Mouse (Mus musculus) urinary bladder, postnatal 14 days (tissue): ENCODE measurements around the gene Galnt18.

Source experiments
- DNase-seq: peaks from one replicate; pipeline ENCODE4 v3.0.0; 2021; ENCODE audit warnings: low spot score

Gene Galnt18

GRCm38 (mm10) chr7:111771251-111771801 is 8.5 kb downstream of the Galnt18 start:
- no peak for DNase-seq

- no peak for DNase-seq
Observed at GRCm38 (mm10) chr7:111770585-111770984, 9.2 kb downstream of the Galnt18 start.

- DNase-seq: no peak
Observed at GRCm38 (mm10) chr7:111766145-111766767, 13.5 kb downstream of the Galnt18 start.

GRCm38 (mm10) chr7:111762754-111763153 is 17.0 kb downstream of the Galnt18 start:
- DNase-seq: no peak

GRCm38 (mm10) chr7:111748571-111749071 is 31.2 kb downstream of the Galnt18 start:
- no peak for DNase-seq

GRCm38 (mm10) chr7:111744770-111745169 is 35.0 kb downstream of the Galnt18 start:
- DNase-seq: no peak

GRCm38 (mm10) chr7:111741595-111741994 is 38.2 kb downstream of the Galnt18 start:
- DNase-seq: no peak

GRCm38 (mm10) chr7:111740091-111740490 is 39.7 kb downstream of the Galnt18 start:
- DNase-seq: no peak

- no peak for DNase-seq
Observed at GRCm38 (mm10) chr7:111739371-111739765, 40.4 kb downstream of the Galnt18 start.

- DNase-seq: no peak
Observed at GRCm38 (mm10) chr7:111738456-111739370, 41.1 kb downstream of the Galnt18 start.

GRCm38 (mm10) chr7:111737426-111737825 is 42.4 kb downstream of the Galnt18 start:
- peak; percentile 20 for DNase-seq

- DNase-seq: no peak
Observed at GRCm38 (mm10) chr7:111736365-111736764, 43.4 kb downstream of the Galnt18 start.

- DNase-seq: no peak
Observed at GRCm38 (mm10) chr7:111730346-111731269, 49.2 kb downstream of the Galnt18 start.

- no peak for DNase-seq
Observed at GRCm38 (mm10) chr7:111726928-111727327, 52.8 kb downstream of the Galnt18 start.

GRCm38 (mm10) chr7:111724730-111725129 is 55.0 kb downstream of the Galnt18 start:
- DNase-seq: no peak

- peak; percentile 27 for DNase-seq
Observed at GRCm38 (mm10) chr7:111724004-111724403, 55.8 kb downstream of the Galnt18 start.

- no peak for DNase-seq
Observed at GRCm38 (mm10) chr7:111721308-111721698, 58.5 kb downstream of the Galnt18 start.

- DNase-seq: peak; percentile 48
Observed at GRCm38 (mm10) chr7:111720511-111721307, 59.1 kb downstream of the Galnt18 start.

- DNase-seq: peak; percentile 22
Observed at GRCm38 (mm10) chr7:111718900-111719299, 60.9 kb downstream of the Galnt18 start.

- DNase-seq: no peak
Observed at GRCm38 (mm10) chr7:111714639-111715360, 65.0 kb downstream of the Galnt18 start.
